Mouse (Mus musculus) heart, postnatal 25 days (tissue): ENCODE data around the gene Cenps. TPM values are rescaled to one million over a fixed set of nuclear protein-coding genes. Genes with fewer than 3 reads are reported as not detected.
A peak's percentile ranks its signal among the peaks of the same experiment; 100 is the strongest.
"Not testable (repeated sequence)": the region's sequence is repeated elsewhere in the genome, so short reads cannot be mapped to it uniquely, and the experiment has no call there.

Experiments
- DNase-seq: peaks from one replicate; pipeline ENCODE4 v3.0.0; 2022; ENCODE audit warnings: low spot score
- intact Hi-C: fragments of 180-260 bp; cut with DNase I; formaldehyde crosslinking; loops from one replicate; pipeline ENCODE4 v1.15.1; 2025
- total RNA-seq, 2 experiments: library from RNA; stranded (reverse); gene quantifications; 2 replicates each; pipeline ENCODE4 v1.2.3; 2021

Cenps gene
- total RNA-seq, 2 experiments from 2014 or later, result 7.8 to 8.9 TPM

DNA sequence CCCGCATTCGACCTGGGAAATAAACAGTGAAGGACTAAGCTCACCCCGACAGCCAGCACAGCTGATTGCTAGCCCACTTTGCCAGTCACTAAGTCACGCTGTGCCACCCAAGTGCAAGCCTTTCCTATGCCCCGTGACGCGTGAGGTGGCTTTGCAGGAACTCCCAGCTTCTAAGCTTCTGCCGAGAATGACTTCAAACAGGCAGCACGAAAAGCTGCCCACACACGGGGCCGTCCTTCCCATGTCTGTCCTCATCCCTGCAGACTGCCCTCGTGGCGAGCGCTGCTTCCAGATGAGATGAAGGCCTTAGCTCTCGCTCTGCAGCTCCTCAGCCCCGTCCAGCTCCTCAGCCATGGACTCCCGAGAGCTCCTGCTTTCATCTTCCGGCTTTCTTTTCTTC is 9.0 kb downstream of the Cenps start:
- DNase-seq, result no peak
- intact Hi-C loops, result no loop called here

DNA sequence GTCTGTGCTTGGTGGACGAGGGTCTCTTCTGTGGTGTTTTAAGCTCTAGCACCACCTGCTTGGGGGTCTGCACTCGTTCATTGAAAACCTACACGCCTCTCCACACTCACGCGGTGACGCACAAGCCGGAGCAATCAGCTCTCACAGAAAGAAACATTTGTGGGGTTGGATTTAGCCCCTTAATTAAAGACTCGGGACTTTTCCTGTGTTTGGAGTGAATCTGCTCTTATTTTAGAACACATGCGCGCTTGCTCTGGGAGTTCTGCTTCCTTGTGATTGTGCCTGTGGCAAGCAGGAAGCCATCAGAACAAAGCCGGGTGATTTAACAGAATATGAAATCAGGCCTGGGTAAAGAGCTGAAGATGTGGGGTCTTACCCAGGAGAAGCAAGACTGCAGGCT is 10.8 kb downstream of the Cenps start, which contains the start of gene Cort:
TSS of gene Cort (minus strand) at position 101 of the 400 bp plus-strand sequence.
- intact Hi-C loops, result no loop called here
- DNase-seq, result no peak

DNA sequence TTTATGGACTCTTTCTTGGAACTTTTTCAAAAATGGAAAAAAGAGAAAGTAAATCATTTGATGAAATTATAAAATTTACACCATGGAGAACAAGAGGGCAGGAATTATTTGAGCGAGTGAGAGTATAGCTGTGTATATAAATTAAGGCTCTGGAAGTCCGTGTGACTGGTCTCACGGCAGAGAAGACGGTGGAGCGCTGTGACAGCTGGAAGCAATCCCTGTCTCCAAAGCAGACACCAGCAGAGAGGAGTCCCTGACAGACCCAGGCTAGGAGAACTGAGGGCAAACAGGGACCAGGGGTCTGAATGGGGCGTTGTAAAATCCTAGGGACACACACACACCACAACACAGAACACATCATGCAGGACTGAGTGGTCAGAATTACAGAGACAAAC is 11.3 kb downstream of the Cenps start:
- DNase-seq, result no peak
- intact Hi-C loops, result no loop called here

DNA sequence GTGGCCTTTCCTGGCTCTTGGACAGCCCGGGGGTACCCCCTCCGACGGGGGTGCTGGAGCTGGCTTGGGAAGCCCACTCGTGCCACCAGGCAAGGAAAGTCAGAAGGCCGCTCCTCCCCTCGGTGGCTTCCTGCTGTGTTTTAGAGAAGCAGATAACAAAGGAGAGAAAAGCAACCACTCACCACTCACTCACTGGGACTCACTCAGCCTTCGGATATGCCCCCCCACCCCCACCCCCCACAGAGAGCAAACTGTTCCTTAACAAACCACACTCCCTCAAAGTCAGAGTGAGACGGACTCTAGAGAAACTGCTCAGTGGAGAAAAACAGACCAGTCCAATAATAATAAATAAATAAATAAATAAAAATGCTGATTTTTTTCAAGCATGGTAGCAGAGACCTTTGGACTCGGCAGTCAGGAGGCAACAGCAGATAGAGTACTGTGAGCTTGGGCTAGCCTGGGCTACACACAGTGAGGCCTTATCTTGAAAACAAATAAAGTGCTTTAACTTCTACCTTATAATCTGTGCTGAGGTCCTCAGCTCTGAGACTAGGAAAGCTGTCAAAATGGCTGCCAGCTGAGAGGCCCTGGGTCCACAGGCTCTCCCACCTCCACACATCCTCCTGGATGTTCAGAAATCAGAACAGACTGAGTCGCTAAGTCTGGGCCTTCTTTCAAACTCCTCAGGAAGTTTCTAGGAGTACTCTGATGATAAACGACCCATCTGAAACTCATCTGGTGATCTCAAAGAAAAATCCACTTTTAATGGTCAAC is 11.9 kb downstream of the Cenps start:
- DNase-seq, result no peak
- intact Hi-C loops, result no loop called here

DNA sequence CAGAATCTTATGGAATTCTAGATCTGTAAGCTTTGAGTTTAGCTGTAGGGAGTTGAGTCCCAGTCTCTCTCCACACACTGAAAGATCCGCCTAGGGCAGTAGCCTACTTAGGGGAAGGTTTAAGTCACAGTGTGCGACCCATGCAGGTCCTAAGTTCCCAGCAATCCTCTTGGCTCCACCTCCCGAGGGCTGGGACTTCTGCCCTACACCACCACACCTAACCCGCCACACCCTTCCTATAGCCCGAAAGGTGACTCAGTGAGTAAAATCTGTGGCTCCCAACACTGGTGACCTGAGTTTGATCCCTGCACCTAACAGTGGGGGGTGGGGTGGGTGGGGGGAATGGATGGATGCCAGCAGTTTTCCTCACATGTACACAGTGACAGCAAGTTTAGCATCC is 14.0 kb downstream of the Cenps start:
- intact Hi-C loops, result no loop called here
- no peak for DNase-seq

DNA sequence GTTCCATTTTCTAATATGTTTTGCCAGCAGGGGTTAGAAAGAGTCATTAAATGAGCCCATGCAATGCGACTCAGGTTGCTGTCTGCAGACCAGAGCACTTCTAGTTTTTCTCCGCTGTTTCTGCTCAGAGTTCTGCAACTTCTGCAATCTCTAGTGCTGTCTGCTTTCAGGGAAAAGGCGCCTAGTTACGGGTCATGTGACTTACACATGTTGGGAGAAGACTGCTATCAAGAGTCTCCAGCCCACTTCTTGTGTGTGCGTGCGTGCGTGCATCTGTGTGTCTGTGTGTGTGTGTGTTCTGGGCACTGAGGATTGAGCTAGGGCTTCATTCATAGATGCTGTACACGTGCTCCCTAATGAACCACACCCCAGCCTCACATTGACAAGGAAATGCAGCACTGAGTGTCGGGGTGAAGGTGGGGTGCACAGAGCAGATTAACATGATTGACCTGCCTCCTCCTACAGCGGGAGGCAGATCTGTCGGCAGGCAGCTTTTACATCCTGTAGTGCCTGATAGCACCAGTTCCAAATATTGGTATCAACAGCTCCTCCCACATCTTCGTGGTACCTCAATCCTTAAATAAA is 17.4 kb downstream of the Cenps start:
- DNase-seq, intact Hi-C loops: not testable (repeated sequence)

DNA sequence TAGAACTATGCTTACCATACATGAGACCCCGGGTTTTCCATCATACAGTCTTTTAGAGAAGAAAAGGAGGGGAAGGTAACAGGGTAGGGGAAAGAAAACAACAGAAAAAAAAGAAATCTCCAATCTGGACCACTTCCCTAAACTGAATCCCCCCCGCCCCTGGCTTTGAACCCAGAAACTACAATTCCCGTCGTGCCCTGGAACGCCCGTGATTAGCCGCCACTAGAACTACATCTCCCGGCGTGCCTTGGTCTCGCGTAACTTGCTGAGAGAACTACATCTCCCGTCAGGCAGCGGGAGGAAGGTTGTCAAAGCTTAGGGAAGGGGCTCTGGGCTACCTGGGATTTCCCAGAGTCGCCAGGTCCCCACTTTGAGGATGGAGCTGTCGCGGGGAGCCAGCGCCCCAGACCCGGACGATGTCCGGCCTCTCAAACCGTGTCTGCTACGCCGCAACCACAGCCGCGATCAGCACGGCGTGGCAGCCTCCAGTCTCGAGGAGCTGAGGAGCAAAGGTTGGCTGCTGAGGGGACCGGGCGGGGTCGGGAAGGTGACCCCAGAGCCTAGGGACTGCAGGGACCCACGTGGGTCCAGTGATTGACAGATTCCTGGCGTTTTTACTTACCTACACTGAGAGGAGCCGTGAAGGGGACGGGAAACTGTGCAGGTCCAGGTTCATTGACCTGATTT is 33.4 kb downstream of the Cenps start, which contains the start of gene Dffa:
TSS of gene Dffa (plus strand) at position 272 of the 687 bp plus-strand sequence.
- peak; percentile 83 for DNase-seq
- intact Hi-C loops, result loop anchor here (2.0 kb wide), 1 partner anchor 33 kb away; the partner anchor contains the start of gene Cenps

DNA sequence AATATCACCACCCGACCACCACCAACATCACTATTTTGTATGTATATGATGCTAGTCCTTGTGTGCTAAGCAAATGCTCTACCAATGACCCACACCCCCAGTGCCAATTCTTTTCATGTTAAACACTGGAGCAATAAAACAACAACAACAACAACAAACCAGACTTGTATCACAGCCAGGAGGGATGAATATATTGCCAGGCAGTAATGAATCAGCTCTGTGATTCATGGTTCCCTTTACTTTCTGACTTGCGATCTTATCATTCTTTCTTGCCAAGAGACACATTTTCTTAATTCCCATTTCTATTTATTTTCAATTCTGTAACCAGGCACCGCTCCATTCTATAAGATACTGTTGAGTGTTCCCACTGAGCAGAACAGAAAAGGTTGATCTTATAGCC is 36.0 kb downstream of the Cenps start:
- intact Hi-C loops, result no loop called here
- DNase-seq, result no peak

DNA sequence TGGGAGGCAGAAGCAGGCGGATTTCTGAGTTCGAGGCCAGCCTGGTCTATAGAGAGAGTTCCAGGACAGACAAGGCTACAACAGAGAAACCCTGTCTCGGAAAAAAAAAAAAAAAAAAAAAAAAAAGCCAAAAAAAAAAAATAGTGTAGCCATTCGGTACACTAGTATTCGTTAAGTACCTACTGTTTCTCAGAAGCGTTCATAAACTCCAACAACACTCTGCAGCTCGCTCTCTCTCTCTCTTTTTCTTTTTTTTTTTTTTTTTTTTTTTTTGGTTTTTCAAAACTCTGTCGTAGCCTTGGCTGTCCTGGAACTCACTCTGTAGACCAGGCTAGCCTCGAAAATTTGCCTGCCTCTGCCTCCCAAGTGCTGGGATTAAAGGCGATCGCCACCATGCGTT is 37.0 kb downstream of the Cenps start:
- intact Hi-C loops, DNase-seq: not testable (repeated sequence)

DNA sequence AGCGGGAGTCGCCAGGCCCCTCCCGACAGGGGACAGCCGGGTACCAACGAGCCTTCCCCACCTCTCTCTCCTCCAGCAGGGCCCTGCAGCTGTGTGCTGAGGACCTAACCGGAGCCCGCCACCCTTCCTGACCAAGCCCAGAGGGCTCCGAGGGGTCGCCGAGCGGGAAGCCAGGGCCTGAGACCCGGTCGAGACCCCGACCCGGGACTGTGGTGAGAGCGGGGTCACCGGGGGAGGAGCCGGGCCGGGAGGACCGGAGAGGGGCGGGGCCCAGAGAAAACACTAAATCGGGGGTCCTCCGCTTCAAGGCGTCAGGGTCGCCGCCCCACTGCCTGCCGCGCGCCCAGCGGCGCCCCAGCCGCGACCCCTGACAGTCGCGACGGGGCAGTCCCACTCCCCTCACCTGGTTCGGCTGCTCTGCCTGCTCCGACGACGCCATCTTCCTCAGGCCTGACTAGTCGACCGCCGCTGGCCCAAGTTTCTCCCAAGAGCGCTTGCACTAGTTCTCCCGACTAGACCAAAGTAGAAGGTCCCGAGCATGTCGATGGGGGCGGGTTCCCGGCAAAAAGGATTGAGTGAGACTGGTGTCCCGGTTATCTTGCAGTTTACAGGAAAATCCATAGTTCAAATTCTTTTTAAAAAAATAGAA is 37.9 kb downstream of the Cenps start, which contains the start of gene Pex14:
TSS of gene Pex14 (minus strand) at position 508 of the 649 bp plus-strand sequence.
- peak; percentile 79 for DNase-seq
- intact Hi-C loops, result no loop called here

DNA sequence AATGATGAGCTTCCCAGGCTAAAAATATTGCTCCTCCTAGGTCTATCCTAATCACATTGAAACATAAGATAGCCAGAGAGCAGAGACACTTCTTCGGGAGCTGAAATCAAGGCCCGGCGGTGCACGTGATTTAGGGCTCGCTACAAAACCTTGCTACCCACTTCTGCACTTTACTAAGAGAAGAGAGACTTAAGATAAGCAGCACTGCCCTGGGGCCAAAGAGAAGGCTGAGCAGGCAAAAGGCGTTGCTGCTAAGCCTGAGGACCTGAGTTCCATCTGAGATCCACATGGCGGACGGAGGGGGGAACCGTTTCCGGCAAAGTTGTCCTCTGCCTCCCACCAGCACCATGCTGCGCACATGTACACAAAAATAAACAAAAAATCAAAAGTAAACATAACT is 38.9 kb downstream of the Cenps start:
- no peak for DNase-seq
- intact Hi-C loops, result no loop called here

DNA sequence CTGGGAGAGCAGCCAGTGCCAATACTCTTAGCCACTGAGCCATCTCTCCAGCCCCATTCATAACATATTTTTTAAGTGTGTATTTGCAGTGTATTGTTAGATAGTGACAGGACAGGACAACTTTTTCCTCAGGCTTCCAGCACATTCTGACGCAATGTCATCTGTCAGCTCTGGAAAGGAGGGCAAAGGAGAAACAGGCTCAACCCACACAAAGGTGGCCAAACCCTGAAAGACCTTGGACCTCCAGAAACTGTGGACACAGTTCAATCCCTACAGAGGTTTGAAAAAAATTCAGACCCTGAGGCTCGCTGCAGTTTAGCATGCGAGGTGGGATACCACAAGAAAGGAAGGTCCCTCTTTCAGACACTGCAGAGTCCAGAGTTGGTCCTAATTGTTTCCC is 39.5 kb downstream of the Cenps start:
- intact Hi-C loops, result no loop called here

DNA sequence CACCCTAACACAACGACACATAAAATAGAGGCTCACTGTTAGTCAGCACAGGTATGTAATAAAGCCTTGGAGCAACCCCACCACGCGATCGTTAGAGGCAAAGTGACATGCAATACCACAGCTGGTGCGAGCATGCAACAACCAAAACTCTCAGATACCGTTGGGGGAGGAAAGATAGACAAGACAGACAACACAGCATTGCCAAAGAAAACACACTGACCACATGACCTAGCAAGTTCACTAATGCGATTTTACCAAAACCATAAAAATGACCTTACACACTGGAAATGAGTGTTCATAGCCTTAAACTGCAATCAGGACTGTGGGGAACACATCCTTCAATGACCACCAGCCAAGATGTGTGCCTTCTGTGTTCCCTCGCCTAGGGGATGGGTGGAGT is 46.1 kb downstream of the Cenps start:
- no peak for DNase-seq
- intact Hi-C loops, result no loop called here

More for the DNA sequence above, 39.5 kb downstream of the Cenps start:
- no peak for DNase-seq

DNA sequence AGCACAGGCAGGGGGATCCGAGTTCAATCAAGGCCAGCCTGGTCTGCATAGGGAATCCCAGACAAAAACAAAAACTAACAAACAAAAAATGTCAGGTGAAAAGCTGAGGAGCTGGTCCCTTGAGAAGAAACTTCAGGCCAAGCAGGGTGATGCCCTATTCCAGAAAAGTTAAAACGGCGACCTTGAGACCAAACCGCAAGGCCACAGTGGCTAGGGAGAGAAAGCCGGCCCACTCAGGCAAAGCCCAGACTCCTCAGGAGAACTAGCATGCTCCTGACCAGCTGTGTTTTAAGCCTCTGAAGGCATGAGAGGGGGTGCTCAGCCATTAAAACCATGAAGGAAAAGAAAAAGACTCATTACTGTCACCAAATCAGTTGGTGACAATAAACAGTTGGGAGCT is 52.0 kb downstream of the Cenps start:
- intact Hi-C loops, result no loop called here
- DNase-seq, result no peak

DNA sequence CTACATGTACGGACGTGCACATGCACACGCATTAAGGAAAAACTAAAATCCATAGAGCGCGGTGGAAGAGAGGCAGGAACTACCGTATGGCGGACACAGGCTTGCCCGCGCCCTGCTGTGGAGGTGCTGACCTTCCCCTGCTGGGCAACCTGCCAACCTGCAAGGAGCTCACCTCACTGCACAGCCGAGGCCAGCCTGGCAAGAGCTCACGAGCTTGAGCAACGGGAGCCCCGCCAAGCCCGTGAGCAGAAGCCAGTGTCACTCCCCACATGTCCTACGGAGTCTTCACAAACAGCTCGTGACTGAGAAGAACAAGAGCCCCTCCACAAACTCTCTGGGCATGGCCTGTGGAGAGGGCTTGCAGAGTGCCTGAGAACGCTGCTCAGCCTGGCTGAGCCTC is 55.9 kb downstream of the Cenps start:
- peak; percentile 27 for DNase-seq
- intact Hi-C loops, result no loop called here

DNA sequence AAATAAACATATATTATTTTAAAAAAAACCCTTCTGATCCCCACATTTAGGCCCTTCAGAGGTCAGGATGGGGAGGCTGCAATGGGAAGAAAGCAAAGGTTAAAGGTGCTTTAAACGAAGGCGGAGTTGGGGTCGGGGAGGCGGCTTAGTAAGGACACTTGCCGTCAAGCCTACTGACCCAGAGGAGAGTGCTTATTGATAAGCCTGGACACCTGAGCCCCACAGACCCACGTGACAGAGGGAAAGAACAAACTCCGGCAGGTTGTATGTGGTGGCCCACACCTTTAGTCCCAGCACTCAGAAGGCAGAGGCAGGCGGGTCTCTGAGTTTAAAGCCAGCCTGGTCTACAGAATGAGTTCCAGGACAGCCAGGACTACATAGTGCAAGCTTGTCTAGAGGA is 57.3 kb downstream of the Cenps start:
- no peak for DNase-seq
- intact Hi-C loops, result no loop called here

DNA sequence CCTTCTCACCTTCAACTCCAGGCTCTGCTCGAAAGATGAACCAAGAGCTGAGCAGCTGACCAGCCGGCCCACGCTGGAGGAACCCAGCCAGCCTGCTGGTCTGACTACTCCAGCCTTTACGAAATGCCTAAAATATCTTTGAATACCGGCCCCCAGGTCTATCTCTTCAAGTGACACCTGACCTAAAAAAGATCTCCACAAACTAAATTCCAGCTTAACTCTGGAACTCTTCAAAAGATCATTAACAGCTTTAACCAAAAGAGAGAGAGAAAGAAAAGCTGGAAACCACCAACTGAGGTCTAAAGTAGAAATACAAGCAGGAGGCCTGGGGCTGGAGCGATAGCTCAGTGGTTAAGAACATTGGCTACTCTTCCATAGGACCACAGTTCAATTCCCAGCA is 57.8 kb downstream of the Cenps start:
- intact Hi-C loops, result loop anchor here (5.0 kb wide), 1 partner anchor 47 kb away; no protein-coding TSS in a partner anchor
- no peak for DNase-seq

DNA sequence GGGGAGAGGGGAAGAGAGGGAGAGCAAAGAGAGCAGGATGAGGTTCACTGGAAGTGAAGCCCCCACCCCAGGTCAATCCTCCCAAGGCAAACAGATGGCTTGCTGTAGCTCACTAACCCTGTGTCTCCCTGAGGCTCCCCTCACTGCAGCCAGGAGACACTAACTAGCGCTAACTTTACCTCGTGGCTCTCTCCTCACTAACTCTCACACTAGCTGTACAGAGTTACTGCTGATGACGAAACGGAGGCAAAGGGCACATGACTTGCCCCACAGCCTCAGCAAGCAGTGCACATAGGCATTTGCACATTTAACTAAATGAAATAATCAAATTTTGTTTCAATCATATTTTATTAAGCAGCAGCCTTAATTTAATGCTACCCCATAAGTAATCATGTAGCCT is 59.2 kb downstream of the Cenps start:
- intact Hi-C loops, result loop anchor here (5.0 kb wide), 1 partner anchor 46 kb away; no protein-coding TSS in a partner anchor
- no peak for DNase-seq
